ENCODE assay signal across 8 mouse cellular contexts in genomic region chr8:70522592-70523403, GRCm38 (mm10). TPM values are rescaled to one million over a fixed set of nuclear protein-coding genes. Genes with fewer than 3 reads are reported as not detected.
DNase-seq lines count a peak whose midpoint lies in the region; ATAC-seq lines count a peak whose summit lies in the region.

No protein-coding gene starts in this region.

- peak; percentile 99 for DNase-seq in ZHBTc4 (ENCODE audit: low read depth, low spot score)
- DNase-seq in gastrocnemius, adult 8-10 months (ENCODE audit: low spot score in 2 of 2), result peak; percentile 93 to 96
- DNase-seq in induced T-regulatory cell, adult 2 months (ENCODE audit: low read depth), result peak; percentile 99
- DNase-seq in left cerebral cortex, adult 9 months (ENCODE audit: low spot score in 2 of 2), result peak; percentile 93 to 97
- peak; percentile 95 for DNase-seq in right cerebral cortex, postnatal 14 days
- DNase-seq in urinary bladder, postnatal 36 days (ENCODE audit: low spot score in 2 of 2), result peak; percentile 93 to 96

- ATAC-seq in common myeloid progenitor, adult 5-6 weeks (replicated peaks; ENCODE audit: low read depth, poor library complexity, severe bottlenecking), result peak; percentile 92
- ATAC-seq in megakaryocyte progenitor cell, adult 5-6 weeks (replicated peaks; ENCODE audit: poor library complexity), result peak; percentile 90

RNA-seq across cellular contexts. Expression of gene Fkbp8, which starts 4.7 kb away (rescaled TPM):
- 95.9 and 128 TPM in 2 replicates for total RNA-seq in common myeloid progenitor, adult 5-6 weeks (2017)
- total RNA-seq in gastrocnemius, adult 8-10 months (2022), result 100 to 1,000 TPM; 113 to 123 (median 120) TPM
- total RNA-seq in megakaryocyte progenitor cell, adult 5-6 weeks (2015), result 74.6 and 90.4 TPM in 2 replicates
- total RNA-seq in megakaryocyte progenitor cell, adult 5-6 weeks (2017), result 114 and 133 TPM in 2 replicates

RNA-seq across cellular contexts. Expression of gene Kxd1, which starts 5.0 kb away (rescaled TPM):
- 70.8 and 71.1 TPM in 2 replicates for total RNA-seq in common myeloid progenitor, adult 5-6 weeks (2017)
- 10 to 100 TPM; 68.3 to 80.8 (median 76.7) TPM for total RNA-seq in gastrocnemius, adult 8-10 months (2022)
- total RNA-seq in megakaryocyte progenitor cell, adult 5-6 weeks (2015), result 88.0 and 106 TPM in 2 replicates
- 63.1 and 84.4 TPM in 2 replicates for total RNA-seq in megakaryocyte progenitor cell, adult 5-6 weeks (2017)

RNA-seq across cellular contexts. Expression of gene Uba52, which starts 12.2 kb away (rescaled TPM):
- 3,128 and 4,626 TPM in 2 replicates for total RNA-seq in common myeloid progenitor, adult 5-6 weeks (2017)
- total RNA-seq in gastrocnemius, adult 8-10 months (2022), result 100 to 1,000 TPM; 794 to 918 (median 839) TPM
- 3,077 and 3,244 TPM in 2 replicates for total RNA-seq in megakaryocyte progenitor cell, adult 5-6 weeks (2015)
- 4,035 and 5,307 TPM in 2 replicates for total RNA-seq in megakaryocyte progenitor cell, adult 5-6 weeks (2017)

RNA-seq across cellular contexts. Expression of gene Rex1bd, which starts 16.2 kb away (rescaled TPM):
- total RNA-seq in common myeloid progenitor, adult 5-6 weeks (2017), result 50.1 and 56.4 TPM in 2 replicates
- 100 to 1,000 TPM; 175 to 196 (median 181) TPM for total RNA-seq in gastrocnemius, adult 8-10 months (2022)
- 40.6 and 41.3 TPM in 2 replicates for total RNA-seq in megakaryocyte progenitor cell, adult 5-6 weeks (2015)
- 42.1 and 50.4 TPM in 2 replicates for total RNA-seq in megakaryocyte progenitor cell, adult 5-6 weeks (2017)

RNA-seq across cellular contexts. Expression of gene Ell, which starts 16.5 kb away (rescaled TPM):
- total RNA-seq in common myeloid progenitor, adult 5-6 weeks (2017), result 8.1 and 10.5 TPM in 2 replicates
- 10 to 100 TPM; 11.9 to 14.7 (median 12.3) TPM for total RNA-seq in gastrocnemius, adult 8-10 months (2022)
- 8.5 and 8.7 TPM in 2 replicates for total RNA-seq in megakaryocyte progenitor cell, adult 5-6 weeks (2015)
- total RNA-seq in megakaryocyte progenitor cell, adult 5-6 weeks (2017), result 9.1 and 9.5 TPM in 2 replicates

Comparison
In these comparisons a context has a peak if more than half of its experiments do, and no peak if none do; other contexts are left out.
1. Peak in every context shown above with its lines: DNase-seq and ATAC-seq.